Mouse (Mus musculus) embryonic facial prominence, embryonic 15.5 days (tissue): Measurements from ENCODE around the gene Zic4. TPM values are rescaled to one million over a fixed set of nuclear protein-coding genes. Genes with fewer than 3 reads are reported as not detected.
A peak's percentile ranks its signal among the peaks of the same experiment; 100 is the strongest.

Experiments
- ATAC-seq: fragments of 200-750 bp; cut with Nextera tagmentation; 2 replicates; pipeline ENCODE4 v1.8.0; 2017; ENCODE audit warnings: low read depth, moderate TSS enrichment; ENCODE audit not compliant: insufficient number of reproducible peaks, low FRiP score, low TSS enrichment
- H3K27ac ChIP-seq: fragments of 300-500 bp; sonication (generic); replicated peaks from 2 replicates; pipeline ENCODE4 v1.5.1; 2015; ENCODE audit warnings: mild to moderate bottlenecking, inconsistent platforms
- H3K27me3 ChIP-seq: fragments of 300-500 bp; sonication (generic); 2 replicates; pipeline ENCODE4 v1.6.1; 2015; ENCODE audit warnings: inconsistent platforms
- H3K36me3 ChIP-seq: fragments of 300-500 bp; sonication (generic); 2 replicates; pipeline ENCODE4 v1.6.1; 2015; ENCODE audit warnings: mild to moderate bottlenecking, inconsistent platforms
- H3K4me1 ChIP-seq: fragments of 300-500 bp; sonication (generic); 2 replicates; pipeline ENCODE4 v1.6.1; 2015; ENCODE audit warnings: inconsistent platforms
- H3K4me2 ChIP-seq: fragments of 300-500 bp; sonication (generic); replicated peaks from 2 replicates; pipeline ENCODE4 v1.6.1; 2015; ENCODE audit warnings: mild to moderate bottlenecking, inconsistent platforms
- H3K4me3 ChIP-seq: fragments of 300-500 bp; sonication (generic); replicated peaks from 2 replicates; pipeline ENCODE4 v1.5.1; 2015; ENCODE audit warnings: mild to moderate bottlenecking, inconsistent platforms
- H3K9ac ChIP-seq: fragments of 300-500 bp; sonication (generic); 2 replicates; pipeline ENCODE4 v1.6.1; 2015; ENCODE audit warnings: inconsistent platforms
- H3K9me3 ChIP-seq: fragments of 300-500 bp; sonication (generic); replicated peaks from 2 replicates; pipeline ENCODE4 v1.6.1; 2016; ENCODE audit warnings: inconsistent platforms
- WGBS: fragments of 180-500 bp; shearing (Covaris S2); methylation state at CpG from one replicate; pipeline ENCODE4 v1.1.7; 2015; 5-methylcytosine and 5-hydroxymethylcytosine counted together
- polyA plus RNA-seq: library from polyadenylated mRNA; unstranded; fragments of >200 nt; fragmentation: Nextera tagmentation; extraction: Ambion mirVana; gene quantifications from 2 replicates; pipeline ENCODE4 v1.2.1, GENCODE M21; 2015

Gene Zic4
- 0.64 and 1.5 TPM in 2 replicates for polyA plus RNA-seq

DNA sequence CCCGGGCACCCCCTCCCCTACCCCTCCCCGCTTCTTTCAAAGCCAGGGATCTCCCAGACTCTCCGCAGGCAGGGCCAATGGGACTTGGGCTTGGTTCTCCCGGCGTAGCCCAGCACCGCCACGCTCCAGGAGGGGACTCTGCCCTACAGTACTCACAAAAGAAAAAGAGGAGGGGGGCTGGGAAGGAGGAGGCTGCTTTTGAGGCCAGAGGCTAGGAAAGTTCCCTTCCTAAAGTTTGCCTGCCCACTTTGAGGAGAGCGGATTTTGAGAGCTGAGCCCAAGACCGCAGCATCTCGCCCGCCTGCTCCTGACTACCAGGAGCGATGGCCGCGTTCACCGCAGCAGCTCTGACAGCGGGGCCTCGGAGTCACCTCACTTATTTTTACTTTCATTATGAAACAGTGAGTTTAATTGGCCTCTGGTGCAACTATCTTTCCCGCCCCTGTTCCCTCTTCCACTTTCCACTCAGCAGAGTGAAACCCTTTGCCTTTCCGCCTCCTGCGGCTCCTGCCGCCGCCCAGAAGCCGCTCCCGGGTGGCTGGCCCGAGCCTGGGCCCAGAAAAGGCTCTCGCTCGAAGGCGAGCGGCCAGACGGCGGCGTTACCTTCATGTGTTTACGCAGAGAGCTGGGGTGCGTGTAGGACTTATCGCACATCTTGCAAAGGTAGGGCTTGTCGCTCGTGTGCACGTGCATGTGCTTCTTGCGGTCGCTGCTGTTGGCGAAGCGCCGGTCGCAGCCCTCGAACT, at the start of gene Zic4:
TSS of gene Zic4 (plus strand) at position 558 of the 746 bp plus-strand sequence.
- ATAC-seq, result peak; percentile 55; the same call in 1 of the 2 replicates
- Histone ChIP-seq H3K27ac (no peak within 1 kb of the TSS), H3K27me3 (peaks cover 82% of the 10 kb centered on the region), H3K9me3 (no peaks in the 10 kb centered on the region), H3K4me3 (peak within 1 kb of the TSS; percentile 38), H3K9ac (no peak within 1 kb of the TSS), H3K4me2 (peak within 1 kb of the TSS; percentile 44), H3K36me3 (no peaks in the 10 kb centered on the region), H3K4me1 (peaks cover 26% of the 10 kb centered on the region)
- WGBS, result 2% methylated on average over 45 of the region's 45 CpGs

GRCm38 (mm10) chr9:91347591-91347990, 14.6 kb upstream of the Zic4 start:
- Histone ChIP-seq H3K9me3 (no peaks in the 10 kb centered on the region), H3K27ac (no peak overlapping the region), H3K4me3 (no peak overlapping the region), H3K4me1 (no peaks in the 10 kb centered on the region), H3K9ac (no peak overlapping the region), H3K27me3 (peaks cover 42% of the 10 kb centered on the region), H3K4me2 (no peak overlapping the region), H3K36me3 (no peaks in the 10 kb centered on the region)
- 44% methylated on average over 2 of the region's 2 CpGs for whole genome bisulfite sequencing
- no peak for ATAC-seq

DNA sequence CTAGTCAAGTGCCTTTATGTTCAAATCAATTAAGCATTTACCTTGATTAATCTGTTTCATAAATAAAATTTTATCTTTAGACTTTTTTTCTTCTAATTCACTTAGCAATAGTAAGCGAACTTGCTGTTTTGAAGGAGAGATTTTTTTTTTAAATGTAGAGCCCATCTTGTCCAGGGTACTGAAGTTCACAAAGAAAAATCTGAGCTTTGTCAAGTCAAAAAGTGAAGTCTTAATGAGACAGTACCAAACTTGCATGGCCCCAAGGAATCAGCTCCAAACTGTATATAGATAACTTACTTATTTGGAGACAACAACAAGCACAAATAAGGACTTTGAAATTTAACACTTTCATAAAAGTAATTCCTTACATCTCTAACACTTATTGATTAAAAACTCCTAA, 13.5 kb upstream of the Zic4 start:
- Histone ChIP-seq H3K27me3 (peaks cover 54% of the 10 kb centered on the region), H3K4me1 (no peaks in the 10 kb centered on the region), H3K9me3 (no peaks in the 10 kb centered on the region), H3K27ac (no peak overlapping the region), H3K9ac (no peak overlapping the region), H3K4me2 (no peak overlapping the region), H3K4me3 (no peak overlapping the region), H3K36me3 (no peaks in the 10 kb centered on the region)
- ATAC-seq, result no peak
- WGBS, result 44% methylated on average over 1 of the region's 1 CpGs

DNA sequence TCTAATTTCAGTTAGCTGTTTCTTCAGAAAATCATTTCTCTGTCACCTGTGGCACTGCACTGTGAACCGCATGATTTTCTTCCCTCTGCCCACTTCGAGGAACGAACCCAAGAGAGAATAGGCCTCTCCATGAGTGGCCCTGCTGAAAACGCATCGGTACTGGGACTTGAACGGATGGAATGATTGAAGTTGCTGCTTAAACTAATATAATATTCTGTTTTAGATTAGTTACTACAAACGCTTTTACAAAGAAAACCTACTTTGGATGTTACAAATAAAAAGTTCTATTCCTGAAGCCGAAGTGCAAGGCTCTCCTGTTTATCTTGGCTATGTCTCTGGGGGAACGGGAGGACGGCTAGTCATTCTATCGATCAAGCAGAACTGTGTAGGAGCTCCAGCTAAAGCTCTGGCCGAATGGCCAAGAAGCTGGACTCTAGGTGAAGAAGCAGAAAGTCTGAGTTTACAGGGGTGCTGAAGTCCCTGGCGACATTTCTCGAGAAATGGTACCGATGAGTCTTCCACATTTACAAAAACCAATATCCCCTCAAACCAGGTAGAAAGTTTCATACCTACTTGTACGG, 11.9 kb upstream of the Zic4 start:
- H3K9me3 ChIP-seq, result no peaks in the 10 kb centered on the region
- H3K27ac ChIP-seq, result no peak overlapping the region
- H3K9ac ChIP-seq, result no peak overlapping the region
- no peak overlapping the region for H3K4me2 ChIP-seq
- ATAC-seq, result no peak
- 0 out of 2 replicates have a peak, but pooled peaks cover 2% of the 10 kb centered on the region for H3K4me1 ChIP-seq
- 4% methylated on average over 16 of the region's 16 CpGs for WGBS
- H3K4me3 ChIP-seq, result no peak overlapping the region
- H3K27me3 ChIP-seq, result peaks cover 69% of the 10 kb centered on the region
- H3K36me3 ChIP-seq, result no peaks in the 10 kb centered on the region

GRCm38 (mm10) chr9:91350861-91351291, 11.3 kb upstream of the Zic4 start:
- WGBS, result 3% methylated on average over 14 of the region's 14 CpGs

DNA sequence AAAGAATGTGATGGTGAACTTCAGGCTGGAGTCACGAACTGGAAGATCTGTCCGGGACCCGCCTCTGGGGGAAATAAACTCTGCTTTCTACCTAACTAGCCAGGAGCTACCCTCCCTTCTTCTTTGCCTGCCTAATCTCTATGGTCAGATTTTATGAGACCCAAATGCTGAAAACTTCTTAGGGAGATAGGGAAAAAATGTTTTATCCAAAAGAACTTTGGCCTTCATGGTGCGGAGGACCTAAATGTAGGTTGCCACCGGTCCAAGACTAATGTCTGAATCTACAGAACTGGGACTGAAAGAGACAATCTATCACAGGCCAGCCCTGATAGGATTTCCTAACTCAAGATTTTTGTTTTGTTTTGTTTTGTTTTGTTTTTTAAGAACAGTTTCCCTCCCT, 10.9 kb upstream of the Zic4 start:
- Histone ChIP-seq H3K27me3 (peaks cover 76% of the 10 kb centered on the region), H3K4me1 (peaks cover 8% of the 10 kb centered on the region)

More at GRCm38 (mm10) chr9:91350861-91351291, 11.3 kb upstream of the Zic4 start:
- Histone ChIP-seq H3K27me3 (peaks cover 75% of the 10 kb centered on the region), H3K9ac (no peak overlapping the region), H3K4me1 (peaks cover 8% of the 10 kb centered on the region), H3K4me2 (no peak overlapping the region), H3K27ac (no peak overlapping the region), H3K36me3 (no peaks in the 10 kb centered on the region), H3K4me3 (0 out of 2 replicates have a peak overlapping the region, but pooled peaks have one; percentile 0), H3K9me3 (no peaks in the 10 kb centered on the region)
- ATAC-seq, result no peak

GRCm38 (mm10) chr9:91351961-91352411, 10.2 kb upstream of the Zic4 start:
- 5% methylated on average over 13 of the region's 13 CpGs for WGBS
- Histone ChIP-seq H3K4me3 (no peak overlapping the region), H3K4me1 (peaks cover 8% of the 10 kb centered on the region), H3K27me3 (peaks cover 82% of the 10 kb centered on the region), H3K27ac (no peak overlapping the region), H3K4me2 (no peak overlapping the region), H3K36me3 (no peaks in the 10 kb centered on the region), H3K9ac (no peak overlapping the region), H3K9me3 (no peaks in the 10 kb centered on the region)
- no peak for ATAC-seq

More for the DNA sequence above, 10.9 kb upstream of the Zic4 start:
- WGBS, result 4% methylated on average over 5 of the region's 5 CpGs
- no peak for ATAC-seq
- no peaks in the 10 kb centered on the region for H3K9me3 ChIP-seq
- H3K4me2 ChIP-seq, result no peak overlapping the region
- H3K9ac ChIP-seq, result no peak overlapping the region
- H3K4me3 ChIP-seq, result no peak overlapping the region
- no peak overlapping the region for H3K27ac ChIP-seq
- H3K36me3 ChIP-seq, result no peaks in the 10 kb centered on the region

GRCm38 (mm10) chr9:91352786-91353185, 9.4 kb upstream of the Zic4 start:
- Histone ChIP-seq H3K36me3 (no peaks in the 10 kb centered on the region), H3K9ac (no peak overlapping the region), H3K4me3 (no peak overlapping the region), H3K9me3 (no peaks in the 10 kb centered on the region), H3K27ac (no peak overlapping the region), H3K4me2 (no peak overlapping the region), H3K4me1 (peaks cover 8% of the 10 kb centered on the region), H3K27me3 (peaks cover 85% of the 10 kb centered on the region)
- WGBS, result 6% methylated on average over 15 of the region's 15 CpGs
- ATAC-seq, result no peak

DNA sequence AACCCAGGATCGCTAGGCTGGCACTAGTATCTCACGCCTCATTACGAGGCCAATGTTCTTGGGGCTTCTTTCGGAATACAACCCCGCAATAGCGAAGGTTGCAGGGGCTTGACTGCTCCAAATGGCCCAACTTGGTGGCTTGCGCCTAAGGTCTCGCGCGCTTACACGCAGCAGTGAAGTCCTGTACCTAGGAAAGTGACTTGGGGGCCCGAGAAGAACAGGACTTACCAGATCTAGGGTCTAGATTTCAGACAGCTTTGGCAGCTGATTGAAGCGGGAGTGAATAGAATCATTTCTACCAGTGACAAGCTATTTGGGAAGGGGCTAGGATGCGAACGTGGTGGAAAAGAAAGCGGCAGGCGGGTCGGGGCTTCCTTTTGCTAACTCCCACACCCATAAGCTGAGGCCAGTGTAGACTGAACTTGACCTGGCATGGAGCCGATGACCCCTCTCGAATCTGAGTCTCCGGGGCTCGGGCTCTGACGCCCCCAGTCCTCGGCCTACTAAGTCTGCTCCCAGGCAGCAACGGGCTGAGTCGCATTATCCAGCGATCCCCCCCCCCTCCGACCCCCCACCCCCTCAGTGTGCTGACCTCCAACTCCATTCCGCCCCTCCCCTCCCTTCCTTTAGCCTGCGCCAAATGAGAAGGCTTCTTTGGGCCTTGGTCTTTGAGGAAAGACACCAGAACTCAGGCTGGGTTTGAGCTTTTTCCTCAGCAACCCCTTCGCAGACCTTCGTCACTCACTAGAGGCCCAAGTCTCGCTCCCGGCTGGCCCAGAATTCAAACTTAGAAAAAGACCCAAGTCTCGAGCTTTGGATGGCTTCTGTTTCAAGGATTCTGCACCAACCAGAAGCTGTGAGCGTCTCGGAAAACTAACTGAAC, 8.4 kb upstream of the Zic4 start:
- no peak overlapping the region for H3K4me3 ChIP-seq
- no peaks in the 10 kb centered on the region for H3K36me3 ChIP-seq
- no peak overlapping the region for H3K27ac ChIP-seq
- no peak overlapping the region for H3K9ac ChIP-seq
- peaks cover 8% of the 10 kb centered on the region for H3K4me1 ChIP-seq
- no peaks in the 10 kb centered on the region for H3K9me3 ChIP-seq
- no peak for ATAC-seq
- H3K4me2 ChIP-seq, result no peak overlapping the region
- H3K27me3 ChIP-seq, result peaks cover 88% of the 10 kb centered on the region
- WGBS, result 10% methylated on average over 37 of the region's 37 CpGs

DNA sequence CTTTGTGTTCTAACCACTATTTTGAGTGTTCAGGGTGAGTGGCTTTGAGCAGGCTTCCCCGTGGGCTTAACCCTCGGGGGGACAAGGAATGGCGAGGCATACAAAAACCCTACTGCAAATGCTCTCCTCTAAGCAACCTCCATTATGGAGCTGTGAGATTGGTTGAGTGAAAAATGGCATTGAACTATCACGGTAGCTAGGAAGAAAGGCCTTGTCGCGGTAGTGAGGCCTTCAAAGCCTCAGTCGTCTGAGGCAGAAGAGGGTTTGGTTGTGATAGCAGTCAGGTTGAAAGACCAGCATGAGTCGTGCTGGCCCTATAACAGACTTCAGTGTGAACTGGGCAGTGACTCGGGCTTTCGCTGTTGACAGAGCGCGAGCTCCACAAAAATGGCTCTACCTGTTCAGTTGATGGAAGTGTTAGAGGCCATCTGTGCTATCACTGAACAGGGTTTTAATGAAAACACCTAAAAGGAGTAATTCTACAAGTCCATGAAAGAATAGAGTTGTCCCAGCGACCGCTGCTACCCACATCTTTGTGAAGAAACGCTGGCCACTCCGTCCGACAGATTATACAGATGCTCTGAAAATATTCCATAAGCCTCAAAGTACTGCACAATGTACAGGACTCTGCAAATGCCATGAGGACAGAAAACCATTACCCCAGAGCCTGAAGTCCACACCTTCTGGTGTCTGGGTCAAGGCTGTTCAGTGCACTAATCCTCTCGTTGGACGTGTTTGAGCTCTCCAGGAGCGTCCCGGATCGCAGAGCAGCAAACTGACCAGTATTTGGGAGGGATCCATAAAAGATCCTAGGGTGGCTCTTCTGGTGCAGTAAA, 7.6 kb upstream of the Zic4 start:
- H3K27me3 ChIP-seq, result peaks cover 91% of the 10 kb centered on the region
- ATAC-seq, result no peak
- H3K4me2 ChIP-seq, result no peak overlapping the region
- peaks cover 8% of the 10 kb centered on the region for H3K4me1 ChIP-seq
- no peaks in the 10 kb centered on the region for H3K36me3 ChIP-seq
- no peaks in the 10 kb centered on the region for H3K9me3 ChIP-seq
- no peak overlapping the region for H3K4me3 ChIP-seq
- 12% methylated on average over 22 of the region's 22 CpGs for WGBS
- no peak overlapping the region for H3K9ac ChIP-seq
- H3K27ac ChIP-seq, result no peak overlapping the region
